Mouse (Mus musculus) limb, embryonic 10.5 days (tissue): ENCODE measurements at regions not wholly inside any gene's neighbourhood (a gene's known extent, or its start where the extent isn't known, plus 50 kb on each side); places are given as distances from the start of the nearest gene placed in this dataset.

Experiments used
- DNase-seq: peaks from one replicate; pipeline ENCODE4 v3.0.0-alpha.2; 2017; ENCODE audit warnings: low spot score
- H3K27ac ChIP-seq: fragments of 300-500 bp; sonication (generic); 2 replicates; pipeline ENCODE4 v1.5.1; 2016; ENCODE audit warnings: mild to moderate bottlenecking
- H3K27me3 ChIP-seq: fragments of 300-500 bp; sonication (generic); 2 replicates; pipeline ENCODE4 v1.6.1; 2016; ENCODE audit warnings: low read depth, mild to moderate bottlenecking; ENCODE audit not compliant: poor library complexity, severe bottlenecking
- H3K36me3 ChIP-seq: fragments of 300-500 bp; sonication (generic); 2 replicates; pipeline ENCODE4 v1.6.1; 2016; ENCODE audit warnings: mild to moderate bottlenecking, moderate library complexity
- H3K4me1 ChIP-seq: fragments of 300-500 bp; sonication (generic); 2 replicates; pipeline ENCODE4 v1.6.1; 2016
- H3K4me3 ChIP-seq: fragments of 300-500 bp; sonication (generic); 2 replicates; pipeline ENCODE4 v1.5.1; 2016; ENCODE audit warnings: mild to moderate bottlenecking, moderate library complexity
- H3K9me3 ChIP-seq: fragments of 300-500 bp; sonication (generic); replicated peaks from 2 replicates; pipeline ENCODE4 v1.6.1; 2016; ENCODE audit warnings: mild to moderate bottlenecking
- WGBS: fragments of 180-500 bp; shearing (Covaris S2); methylation state at CpG from one replicate; pipeline ENCODE4 v1.1.7; 2016; 5-methylcytosine and 5-hydroxymethylcytosine counted together

DNA sequence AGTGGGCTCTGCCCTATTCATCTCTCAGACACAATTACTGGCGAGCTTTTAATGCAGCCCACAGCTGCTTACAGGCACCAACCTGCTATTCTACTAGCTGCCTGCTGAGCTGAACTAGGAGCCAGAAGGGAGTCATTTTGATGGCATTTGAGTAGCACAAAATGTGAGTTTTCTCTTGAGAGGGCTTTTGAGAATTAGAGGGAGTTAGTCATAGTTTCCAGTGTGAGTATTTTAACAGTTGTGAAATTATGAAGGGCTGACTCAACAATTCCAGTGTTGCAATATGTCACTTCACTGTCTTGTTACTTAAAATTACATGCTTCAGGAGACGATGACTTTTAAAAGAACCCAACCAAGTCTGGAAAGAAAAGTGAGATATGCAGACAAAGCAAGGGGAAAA is 54.4 kb upstream of the Ly86 start:
- Histone ChIP-seq H3K4me1 (no peaks in the 10 kb centered on the region), H3K27me3 (no peaks in the 10 kb centered on the region), H3K9me3 (no peaks in the 10 kb centered on the region), H3K36me3 (no peaks in the 10 kb centered on the region), H3K27ac (no peak overlapping the region), H3K4me3 (no peak overlapping the region)
- WGBS: 68% methylated on average over 2 of the region's 2 CpGs
- DNase-seq: no peak

DNA sequence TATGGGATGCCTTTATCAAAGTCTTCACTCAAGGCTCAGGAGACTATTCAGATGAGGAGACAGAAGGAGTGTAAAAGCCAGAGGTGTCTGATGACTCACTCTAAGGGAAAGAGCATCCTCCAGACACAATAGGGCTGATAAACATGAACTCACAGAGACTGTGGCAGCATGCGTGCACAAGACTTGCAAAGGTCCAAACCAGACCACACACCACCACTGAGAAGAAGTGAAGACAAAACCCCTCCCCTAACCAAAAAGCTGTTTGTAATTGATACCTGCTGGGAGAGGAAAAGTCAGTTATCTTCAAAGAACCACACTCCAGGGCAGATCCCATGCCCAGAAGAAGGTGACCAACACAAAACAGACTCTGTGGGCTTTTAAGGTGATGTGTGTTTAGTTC is 56.0 kb upstream of the Ly86 start:
- no peaks in the 10 kb centered on the region for H3K36me3 ChIP-seq
- no peaks in the 10 kb centered on the region for H3K27me3 ChIP-seq
- 59% methylated on average over 1 of the region's 1 CpGs for WGBS

DNA sequence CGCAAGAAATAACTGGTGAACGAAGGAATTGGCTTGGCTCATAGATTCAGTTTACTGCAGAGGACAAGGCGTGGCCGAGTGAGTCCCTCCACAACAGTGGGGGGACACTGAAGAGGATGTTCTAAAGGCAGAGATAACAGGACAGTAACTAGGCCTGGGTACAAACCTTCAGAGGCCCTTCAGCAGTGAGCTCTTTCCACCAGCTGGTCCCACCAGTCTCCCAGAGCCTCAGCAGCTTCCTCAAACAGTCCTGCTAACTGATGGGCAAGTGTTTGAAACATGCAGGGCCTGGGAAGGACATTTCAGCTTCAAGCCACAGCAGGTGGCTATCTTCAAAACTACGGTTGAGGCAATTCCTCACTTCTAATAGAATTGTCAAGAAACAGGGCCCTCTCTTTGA is 62.5 kb upstream of the Ly86 start:
- no peaks in the 10 kb centered on the region for H3K27me3 ChIP-seq

More for the DNA sequence above, 56.0 kb upstream of the Ly86 start:
- Histone ChIP-seq H3K9me3 (no peaks in the 10 kb centered on the region), H3K4me3 (no peak overlapping the region), H3K27ac (no peak overlapping the region), H3K4me1 (no peaks in the 10 kb centered on the region)
- DNase-seq: peak; percentile 4

DNA sequence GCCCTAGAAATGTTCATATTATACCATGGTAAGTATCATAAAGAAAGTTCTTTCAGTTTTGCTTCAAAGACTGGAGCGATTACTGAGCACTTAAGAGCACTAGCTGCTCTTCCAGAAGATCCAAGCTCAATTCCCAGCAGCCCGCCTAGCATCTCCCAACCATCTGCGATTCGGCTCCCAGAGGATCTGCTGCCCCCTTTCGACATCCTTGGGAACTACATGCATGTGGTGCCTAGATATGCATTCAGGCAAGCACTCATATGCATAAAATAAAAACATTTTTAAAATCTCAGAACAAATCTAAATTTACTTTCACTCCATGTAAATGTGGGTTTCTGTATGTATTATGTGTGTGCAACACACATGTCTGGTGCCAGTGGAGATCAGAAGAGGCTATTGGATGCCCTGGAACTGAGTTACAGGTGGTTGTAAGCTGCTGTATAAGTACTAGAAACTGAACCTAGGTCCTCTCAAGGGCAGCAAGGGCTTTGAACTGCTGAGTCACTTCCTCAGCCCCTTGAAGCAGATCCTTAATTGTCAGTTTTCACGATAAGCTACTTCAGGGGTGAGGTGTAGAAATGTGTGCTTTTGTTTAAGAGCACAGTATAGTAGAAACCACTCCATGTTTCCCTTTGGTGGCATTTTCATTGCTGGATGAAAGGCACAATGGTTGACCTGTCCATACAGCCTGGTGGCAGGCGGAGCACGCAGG is 65.8 kb upstream of the Ly86 start:
- H3K4me1 ChIP-seq: no peaks in the 10 kb centered on the region
- no peaks in the 10 kb centered on the region for H3K9me3 ChIP-seq
- no peak overlapping the region for H3K27ac ChIP-seq
- no peaks in the 10 kb centered on the region for H3K27me3 ChIP-seq
- H3K4me3 ChIP-seq: no peak overlapping the region
- no peak for DNase-seq
- 92% methylated on average over 8 of the region's 8 CpGs for WGBS
- no peaks in the 10 kb centered on the region for H3K36me3 ChIP-seq

More for the DNA sequence above, 62.5 kb upstream of the Ly86 start:
- Histone ChIP-seq H3K9me3 (no peaks in the 10 kb centered on the region), H3K4me3 (no peak overlapping the region), H3K36me3 (no peaks in the 10 kb centered on the region), H3K4me1 (no peaks in the 10 kb centered on the region), H3K27ac (no peak overlapping the region)
- WGBS: 81% methylated on average over 5 of the region's 5 CpGs
- DNase-seq: no peak

DNA sequence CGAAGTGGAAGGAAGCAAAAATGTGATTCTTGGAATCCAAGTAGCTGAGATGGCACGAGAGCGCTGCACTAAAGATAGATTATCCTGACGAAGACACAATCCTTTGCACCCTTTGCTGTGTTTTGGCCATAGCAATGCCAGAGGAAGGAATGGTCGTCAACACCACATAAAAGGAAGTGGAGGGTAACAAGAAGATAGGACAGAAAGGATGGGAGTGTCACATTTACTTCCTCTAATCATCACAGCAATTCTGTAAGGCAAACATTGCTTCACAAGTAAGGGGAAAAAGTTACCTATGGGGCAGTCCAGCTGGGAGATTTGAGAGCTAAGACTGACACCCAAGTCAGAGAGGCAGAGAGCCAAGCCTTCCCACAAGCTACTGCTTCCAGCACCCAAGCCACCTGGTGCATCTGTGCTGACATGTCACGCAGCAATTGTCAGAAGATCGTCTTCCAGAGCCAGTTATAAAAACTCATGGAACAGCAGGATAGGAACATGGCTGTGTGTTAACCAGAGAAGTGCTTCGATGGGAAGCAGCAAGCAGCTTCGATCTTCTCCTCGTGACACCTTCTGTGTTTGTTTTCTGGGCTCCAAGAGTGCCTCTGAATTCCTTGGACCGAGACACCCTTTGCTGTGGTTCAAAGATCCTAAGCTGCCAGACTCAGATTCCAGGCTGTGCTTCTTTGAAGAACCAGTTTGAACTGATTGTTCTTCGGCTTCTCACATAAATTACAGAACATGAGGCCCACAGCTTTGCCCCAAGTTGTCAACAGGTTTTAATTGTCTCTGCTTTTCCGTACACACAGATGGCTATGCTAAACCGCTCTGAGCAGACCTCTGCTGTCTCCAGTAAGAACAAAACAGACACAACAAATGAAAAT is 95.2 kb upstream of the Ly86 start:
- Histone ChIP-seq H3K27me3 (no peaks in the 10 kb centered on the region), H3K36me3 (no peaks in the 10 kb centered on the region), H3K4me1 (peaks cover 8% of the 10 kb centered on the region), H3K9me3 (no peaks in the 10 kb centered on the region), H3K4me3 (no peak overlapping the region), H3K27ac (no peak overlapping the region)
- no peak for DNase-seq
- 56% methylated on average over 14 of the region's 14 CpGs for WGBS

DNA sequence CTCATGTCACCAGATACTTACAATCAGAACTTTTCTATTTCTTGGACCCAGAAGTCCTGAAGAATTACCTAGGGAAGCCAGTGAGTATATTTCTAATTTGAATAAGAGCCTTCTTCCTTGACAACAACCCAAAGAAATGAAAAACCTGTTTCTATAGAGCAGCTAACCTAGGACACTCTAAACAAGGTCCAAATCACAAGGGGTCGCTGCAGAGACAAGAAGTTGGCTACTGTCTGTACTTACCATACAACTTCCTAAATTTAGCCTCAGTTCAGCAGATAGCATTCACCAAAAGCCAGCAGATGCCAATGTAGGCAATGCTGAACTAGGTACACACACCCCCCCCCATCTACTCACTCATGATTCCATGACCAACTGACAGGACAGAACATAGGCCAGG is 96.3 kb upstream of the Ly86 start:
- 77% methylated on average over 1 of the region's 1 CpGs for WGBS
- Histone ChIP-seq H3K36me3 (no peaks in the 10 kb centered on the region), H3K27me3 (no peaks in the 10 kb centered on the region), H3K4me3 (no peak overlapping the region), H3K9me3 (no peaks in the 10 kb centered on the region), H3K4me1 (peaks cover 8% of the 10 kb centered on the region), H3K27ac (no peak overlapping the region)
- no peak for DNase-seq

DNA sequence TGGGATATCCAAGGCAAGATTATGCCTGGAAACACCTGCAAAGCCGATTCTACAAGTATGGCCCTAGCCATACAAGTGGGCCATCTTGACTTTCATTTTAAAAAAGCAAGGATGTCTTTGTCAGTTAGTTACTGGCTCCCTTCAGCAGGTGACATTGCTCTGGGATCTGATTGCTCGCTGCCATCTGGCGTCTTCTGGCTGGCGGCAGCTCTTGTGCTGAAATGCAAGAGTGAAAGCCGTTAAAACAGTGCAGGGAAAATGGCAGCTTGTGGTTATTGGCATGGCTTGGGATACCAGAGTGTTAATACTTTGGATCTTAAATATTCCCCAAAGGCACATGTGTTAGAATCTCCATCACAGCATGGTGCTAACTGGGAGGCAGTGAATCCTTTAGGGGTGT is 105.0 kb upstream of the Ly86 start:
- no peak for DNase-seq
- Histone ChIP-seq H3K27ac (no peak overlapping the region), H3K4me1 (no peaks in the 10 kb centered on the region), H3K27me3 (no peaks in the 10 kb centered on the region), H3K4me3 (no peak overlapping the region), H3K36me3 (no peaks in the 10 kb centered on the region), H3K9me3 (no peaks in the 10 kb centered on the region)
- whole genome bisulfite sequencing: 88% methylated on average over 5 of the region's 5 CpGs

DNA sequence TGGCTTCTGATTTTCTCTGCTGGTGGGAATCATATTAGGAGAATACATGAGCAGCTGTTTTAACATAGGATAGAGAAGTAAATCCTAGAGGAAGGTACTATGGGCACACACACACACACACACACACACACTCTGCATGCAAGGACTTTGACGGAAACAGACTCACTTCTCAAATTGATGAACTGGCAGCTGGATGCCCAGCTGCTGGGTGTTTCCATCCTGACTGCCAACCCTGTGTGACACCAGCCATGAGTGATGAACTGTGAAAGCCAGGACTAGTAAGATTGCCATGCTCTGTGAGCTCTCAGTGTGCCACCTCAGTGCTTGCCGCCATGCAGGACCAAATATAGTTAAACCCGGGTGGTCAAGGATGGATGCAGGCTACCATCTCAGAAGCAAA is 107.7 kb upstream of the Ly86 start:
- H3K27ac ChIP-seq: no peak overlapping the region
- H3K27me3 ChIP-seq: no peaks in the 10 kb centered on the region
- no peak for DNase-seq
- no peaks in the 10 kb centered on the region for H3K36me3 ChIP-seq
- no peaks in the 10 kb centered on the region for H3K9me3 ChIP-seq
- WGBS: 93% methylated on average over 3 of the region's 3 CpGs
- no peak overlapping the region for H3K4me3 ChIP-seq
- no peaks in the 10 kb centered on the region for H3K4me1 ChIP-seq

DNA sequence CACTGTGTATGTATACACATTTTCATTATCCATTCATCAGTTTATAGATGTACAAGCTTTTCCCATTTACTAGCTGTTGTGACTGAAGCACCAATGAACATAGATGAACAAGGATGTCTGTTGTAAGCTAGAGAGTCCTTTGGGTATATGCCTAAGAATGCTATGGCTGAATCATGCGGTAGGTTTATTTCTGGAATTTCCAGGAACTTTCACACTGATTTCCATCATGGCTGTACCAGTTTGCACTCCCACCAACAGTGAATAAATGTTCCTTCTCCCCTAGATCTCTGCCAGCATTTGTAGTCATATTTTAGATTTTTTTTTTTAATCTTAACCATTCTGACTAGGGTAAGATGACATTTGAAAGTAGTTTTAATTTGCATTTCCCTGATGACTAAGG is 119.2 kb upstream of the Ly86 start:
- Histone ChIP-seq H3K27ac (no peak overlapping the region), H3K4me1 (no peaks in the 10 kb centered on the region), H3K36me3 (no peaks in the 10 kb centered on the region), H3K27me3 (no peaks in the 10 kb centered on the region), H3K4me3 (no peak overlapping the region), H3K9me3 (no peaks in the 10 kb centered on the region)
- no peak for DNase-seq
- 100% methylated on average over 1 of the region's 1 CpGs for WGBS

DNA sequence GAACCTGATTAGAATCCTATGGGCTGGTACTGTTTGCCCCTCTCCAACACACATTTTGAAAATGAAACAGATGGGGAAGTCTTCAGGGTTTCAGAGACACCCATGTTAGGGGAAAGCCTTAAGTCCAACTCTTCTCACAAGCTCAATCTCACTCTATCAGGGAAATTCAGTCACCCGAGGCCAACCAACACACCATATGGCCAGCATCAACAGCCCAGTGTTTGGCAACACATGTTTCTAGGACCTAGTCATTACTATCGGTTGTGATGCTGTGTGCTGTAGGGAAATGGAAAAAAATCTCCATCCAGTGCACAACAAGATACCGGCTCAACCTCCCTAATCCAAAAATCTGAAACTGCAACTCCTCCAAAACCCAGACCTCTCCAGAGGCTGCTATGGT is 124.6 kb upstream of the Ly86 start:
- Histone ChIP-seq H3K27me3 (no peaks in the 10 kb centered on the region), H3K4me3 (no peak overlapping the region), H3K9me3 (no peaks in the 10 kb centered on the region), H3K27ac (no peak overlapping the region), H3K36me3 (no peaks in the 10 kb centered on the region), H3K4me1 (no peaks in the 10 kb centered on the region)
- DNase-seq: no peak
- 82% methylated on average over 3 of the region's 3 CpGs for WGBS

DNA sequence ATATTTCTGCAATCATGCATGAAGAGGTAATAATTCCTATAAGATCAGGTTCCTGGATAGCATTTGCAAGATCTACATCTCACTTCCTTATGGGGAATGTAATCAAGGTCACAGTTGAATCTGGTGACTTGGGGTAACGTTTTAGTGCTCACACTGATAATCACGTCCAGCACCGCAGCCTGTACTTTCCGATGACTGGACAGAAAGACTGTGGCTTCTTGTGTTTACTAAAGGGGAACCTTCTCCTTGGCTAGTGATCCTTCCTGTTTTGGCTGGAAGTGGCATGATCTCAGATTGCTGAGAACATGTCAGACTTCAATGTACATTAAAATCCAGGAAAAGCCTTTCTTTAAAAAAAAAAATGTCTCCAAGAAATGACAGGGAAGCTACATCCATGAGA is 126.4 kb upstream of the Ly86 start:
- H3K27me3 ChIP-seq: no peaks in the 10 kb centered on the region
- 89% methylated on average over 4 of the region's 4 CpGs for WGBS
- H3K4me1 ChIP-seq: peaks cover 5% of the 10 kb centered on the region; the same call in 1 of the 2 replicates
- DNase-seq: no peak
- H3K27ac ChIP-seq: no peak overlapping the region
- H3K36me3 ChIP-seq: no peaks in the 10 kb centered on the region
- no peaks in the 10 kb centered on the region for H3K9me3 ChIP-seq
- no peak overlapping the region for H3K4me3 ChIP-seq

DNA sequence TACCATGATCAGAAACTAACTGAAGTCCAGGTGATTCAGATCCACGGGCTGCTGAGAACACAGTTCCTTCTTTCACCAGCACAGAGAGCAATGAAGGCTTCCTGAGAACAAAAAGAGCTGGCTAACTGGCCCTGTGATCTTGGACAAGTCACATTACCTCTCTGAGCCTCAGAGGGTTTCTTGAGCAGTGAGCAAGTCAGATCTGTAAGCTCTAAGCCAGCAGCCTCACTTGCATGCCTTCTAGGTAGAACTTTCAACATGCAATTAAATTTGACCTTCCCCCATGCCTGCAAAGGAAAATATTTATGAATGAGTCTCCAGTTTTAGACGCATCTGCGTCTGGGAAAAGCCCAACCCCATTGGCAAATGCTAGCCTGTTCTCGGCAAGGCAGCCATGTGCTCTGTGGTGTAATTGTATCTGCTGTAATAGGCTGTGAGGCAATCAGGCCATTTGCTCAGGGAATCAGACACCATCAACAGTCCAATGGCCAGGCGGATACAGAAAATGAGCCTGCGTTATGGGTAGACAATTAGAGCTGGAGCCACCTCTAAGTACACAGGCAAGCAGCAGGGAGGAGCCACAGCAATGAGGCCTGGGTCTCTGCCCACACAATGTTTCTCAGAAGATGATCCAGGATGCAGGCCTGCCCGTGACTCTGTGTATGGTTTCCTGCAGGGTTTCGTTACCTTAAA is 130.3 kb upstream of the Ly86 start:
- DNase-seq: peak; percentile 30
- Histone ChIP-seq H3K36me3 (no peaks in the 10 kb centered on the region), H3K4me1 (peaks cover 5% of the 10 kb centered on the region; the same call in 1 of the 2 replicates), H3K9me3 (no peaks in the 10 kb centered on the region), H3K27me3 (no peaks in the 10 kb centered on the region), H3K4me3 (no peak overlapping the region), H3K27ac (0 out of 2 replicates have a peak overlapping the region, but pooled peaks have one; percentile 39)
- 66% methylated on average over 8 of the region's 8 CpGs for WGBS

DNA sequence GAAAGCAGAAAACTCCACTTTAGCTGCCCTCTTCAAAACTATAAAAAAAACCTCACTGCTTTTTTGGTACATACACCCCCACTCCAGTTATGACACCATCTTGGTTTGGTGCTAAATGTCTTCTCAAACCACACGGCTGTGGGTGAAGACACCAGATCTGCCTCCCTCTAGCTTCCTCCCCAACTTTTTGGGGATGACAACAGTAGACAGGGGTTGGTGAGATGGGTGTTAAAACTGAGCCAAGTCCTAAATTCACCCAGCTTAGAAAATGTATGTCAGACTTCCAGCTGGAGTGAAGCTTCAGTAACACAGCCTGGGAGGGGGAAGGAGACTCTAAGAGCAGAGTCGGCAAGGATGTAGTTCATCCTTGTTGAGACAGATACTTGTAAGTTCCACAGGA is 147.1 kb upstream of the F13a1 start:
- WGBS: 91% methylated on average over 2 of the region's 2 CpGs
- H3K4me3 ChIP-seq: no peak overlapping the region
- no peaks in the 10 kb centered on the region for H3K4me1 ChIP-seq
- no peaks in the 10 kb centered on the region for H3K36me3 ChIP-seq
- no peaks in the 10 kb centered on the region for H3K27me3 ChIP-seq
- H3K9me3 ChIP-seq: no peaks in the 10 kb centered on the region
- no peak overlapping the region for H3K27ac ChIP-seq
- DNase-seq: no peak
